Mouse (Mus musculus) E14TG2a.4 (cell line): ENCODE data around the gene Atp6v0b.

Source experiments
- CTCF ChIP-seq: conservative IDR thresholded peaks from 2 replicates; pipeline ENCODE4 v1.5.1; 2014; ENCODE audit warnings: low read length
- NANOG ChIP-seq: IDR thresholded peaks from 2 replicates; pipeline ENCODE4 v1.6.1; 2014; ENCODE audit warnings: borderline replicate concordance, low read length, mixed read lengths

DNA sequence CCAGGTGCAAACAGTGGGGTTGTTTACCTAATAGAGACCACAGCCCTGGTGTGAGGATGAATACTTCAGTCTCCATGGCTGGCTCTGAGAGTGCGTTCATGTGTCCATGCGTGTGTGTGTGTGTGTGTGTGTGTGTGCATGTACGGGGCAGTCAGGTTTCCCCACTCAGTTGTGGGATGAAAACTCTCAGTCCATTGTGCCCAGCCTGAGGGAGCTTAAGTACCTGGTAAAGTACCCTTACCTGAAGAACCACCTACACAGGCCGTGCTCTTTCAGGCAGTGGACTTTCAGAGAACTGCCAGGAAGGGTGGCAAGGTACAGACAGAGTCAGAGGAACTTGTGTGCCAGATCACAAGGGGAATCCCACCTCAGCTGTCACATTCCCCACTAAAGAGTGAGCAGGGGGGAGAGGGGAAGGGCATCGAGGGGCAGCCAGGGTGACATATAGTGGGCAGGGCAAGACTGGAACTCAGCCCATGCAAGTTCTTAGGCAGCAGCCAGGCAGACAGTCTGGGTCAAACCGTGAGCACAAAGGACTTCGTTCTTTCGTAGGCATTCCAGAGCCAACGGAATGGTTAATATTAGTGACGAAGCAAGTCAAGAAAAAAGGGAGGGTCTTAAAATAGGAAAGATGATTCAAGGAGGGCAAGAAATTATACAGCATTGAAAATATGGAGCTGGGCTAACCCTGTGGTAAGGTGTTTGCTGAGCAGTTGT, 34.8 kb downstream of the Atp6v0b start:
- TF ChIP-seq CTCF (no peak), NANOG (no peak)
